Mouse (Mus musculus) heart, embryonic 15.5 days (tissue): ENCODE data around the gene Nktr. TPM values are rescaled to one million over a fixed set of nuclear protein-coding genes. Genes with fewer than 3 reads are reported as not detected.

Experiments used
- ATAC-seq: fragments of 200-750 bp; cut with Nextera tagmentation; replicated peaks from 2 replicates; pipeline ENCODE4 v1.8.0; 2017; ENCODE audit warnings: low read depth, moderate TSS enrichment; ENCODE audit not compliant: insufficient number of reproducible peaks, insufficient read depth, low FRiP score
- H3K27ac ChIP-seq: fragments of 300-500 bp; sonication (generic); 2 replicates; pipeline ENCODE4 v1.5.1; 2015; ENCODE audit warnings: mild to moderate bottlenecking, inconsistent platforms
- H3K27me3 ChIP-seq: fragments of 300-500 bp; sonication (generic); 2 replicates; pipeline ENCODE4 v1.6.1; 2015; ENCODE audit warnings: inconsistent platforms
- H3K36me3 ChIP-seq: fragments of 300-500 bp; sonication (generic); 2 replicates; pipeline ENCODE4 v1.6.1; 2015; ENCODE audit warnings: mild to moderate bottlenecking, inconsistent platforms
- H3K4me1 ChIP-seq: fragments of 300-500 bp; sonication (generic); replicated peaks from 2 replicates; pipeline ENCODE4 v1.6.1; 2015; ENCODE audit warnings: inconsistent platforms
- H3K4me2 ChIP-seq: fragments of 300-500 bp; sonication (generic); 2 replicates; pipeline ENCODE4 v1.6.1; 2015; ENCODE audit warnings: inconsistent platforms, mild to moderate bottlenecking, moderate library complexity
- H3K4me3 ChIP-seq: fragments of 300-500 bp; sonication (generic); 2 replicates; pipeline ENCODE4 v1.5.1; 2015; ENCODE audit warnings: mild to moderate bottlenecking, inconsistent platforms
- H3K9ac ChIP-seq: fragments of 300-500 bp; sonication (generic); 2 replicates; pipeline ENCODE4 v1.6.1; 2015; ENCODE audit warnings: mild to moderate bottlenecking, inconsistent platforms
- H3K9me3 ChIP-seq: fragments of 300-500 bp; sonication (generic); replicated peaks from 2 replicates; pipeline ENCODE4 v1.6.1; 2016; ENCODE audit warnings: inconsistent platforms
- WGBS: fragments of 180-500 bp; shearing (Covaris S2); methylation state at CpG from one replicate; pipeline ENCODE4 v1.1.7; 2015; ENCODE audit warnings: mixed read lengths; 5-methylcytosine and 5-hydroxymethylcytosine counted together
- polyA plus RNA-seq: library from polyadenylated mRNA; unstranded; fragments of >200 nt; fragmentation: Nextera tagmentation; extraction: Ambion mirVana; gene quantifications from 2 replicates; pipeline ENCODE4 v1.2.1, GENCODE M21; 2015

Gene Nktr
- polyA plus RNA-seq, 1 experiment from 2014 or later: 46.0 TPM

DNA sequence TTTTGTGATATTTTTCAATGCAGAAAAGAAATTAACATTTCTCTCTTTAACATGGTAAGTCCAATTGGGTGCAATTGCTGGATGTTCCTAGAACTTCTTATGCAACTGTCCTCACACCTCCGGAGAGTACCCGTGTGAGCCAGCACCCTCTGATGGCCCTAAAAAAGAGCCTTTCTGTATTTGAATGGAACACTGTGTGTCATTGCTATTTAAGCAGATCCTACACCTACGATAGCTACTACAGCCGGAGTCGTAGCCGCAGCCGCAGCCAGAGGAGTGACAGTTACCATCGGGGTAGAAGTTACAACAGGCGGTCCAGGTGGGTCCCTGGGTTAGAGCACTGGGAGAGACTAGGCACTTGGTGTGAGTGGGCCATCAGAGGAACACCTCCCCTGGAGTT, 33.8 kb downstream of the Nktr start:
- H3K36me3 ChIP-seq: peaks cover 83% of the 10 kb centered on the region
- ATAC-seq: no peak
- no peaks in the 10 kb centered on the region for H3K27me3 ChIP-seq
- H3K9ac ChIP-seq: no peak overlapping the region
- peaks cover 4% of the 10 kb centered on the region; the same call in 1 of the 2 replicates for H3K4me1 ChIP-seq
- no peak overlapping the region for H3K27ac ChIP-seq
- H3K4me3 ChIP-seq: no peak overlapping the region
- WGBS: 95% methylated on average over 9 of the region's 9 CpGs
- no peak overlapping the region for H3K4me2 ChIP-seq
- no peaks in the 10 kb centered on the region for H3K9me3 ChIP-seq

GRCm38 (mm10) chr9:121754624-121755023, 35.7 kb downstream of the Nktr start:
- peaks cover 18% of the 10 kb centered on the region for H3K4me1 ChIP-seq

DNA sequence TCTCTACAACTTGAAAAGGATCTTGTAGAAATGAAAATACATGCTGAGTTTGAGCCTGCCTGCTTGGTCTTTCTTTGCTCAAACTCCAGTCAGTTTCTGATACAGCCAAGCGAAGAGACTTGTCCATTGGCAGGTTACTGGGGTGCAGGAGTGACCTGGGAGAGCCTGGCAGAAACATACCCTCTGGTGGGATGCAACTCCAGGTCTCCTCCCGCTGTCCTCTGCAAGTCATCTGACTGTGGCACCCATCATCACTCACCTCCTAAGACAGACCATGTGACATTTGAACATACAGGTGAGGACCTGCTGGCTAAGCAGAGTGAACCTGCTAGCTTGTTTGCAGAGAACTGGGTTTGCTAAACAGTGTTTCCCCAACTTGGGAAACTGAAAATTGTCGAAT, 37.8 kb downstream of the Nktr start:
- H3K27ac ChIP-seq: no peak overlapping the region
- H3K36me3 ChIP-seq: peaks cover 43% of the 10 kb centered on the region
- WGBS: 80% methylated on average over 3 of the region's 3 CpGs
- ATAC-seq: no peak
- peaks cover 33% of the 10 kb centered on the region for H3K4me1 ChIP-seq
- no peak overlapping the region for H3K4me3 ChIP-seq
- H3K4me2 ChIP-seq: no peak overlapping the region
- no peaks in the 10 kb centered on the region for H3K27me3 ChIP-seq
- H3K9ac ChIP-seq: no peak overlapping the region
- no peaks in the 10 kb centered on the region for H3K9me3 ChIP-seq

More at GRCm38 (mm10) chr9:121754624-121755023, 35.7 kb downstream of the Nktr start:
- Histone ChIP-seq H3K4me2 (no peak overlapping the region), H3K27me3 (no peaks in the 10 kb centered on the region), H3K27ac (no peak overlapping the region), H3K9me3 (no peaks in the 10 kb centered on the region), H3K36me3 (peaks cover 65% of the 10 kb centered on the region), H3K4me3 (no peak overlapping the region), H3K9ac (no peak overlapping the region)
- no peak for ATAC-seq
- WGBS: 92% methylated on average over 3 of the region's 3 CpGs

GRCm38 (mm10) chr9:121757432-121757831, 38.5 kb downstream of the Nktr start:
- WGBS: 38% methylated on average over 3 of the region's 3 CpGs
- no peak overlapping the region for H3K4me2 ChIP-seq
- no peak overlapping the region for H3K4me3 ChIP-seq
- no peak for ATAC-seq
- H3K9ac ChIP-seq: no peak overlapping the region
- peaks cover 37% of the 10 kb centered on the region for H3K36me3 ChIP-seq
- H3K4me1 ChIP-seq: peaks cover 39% of the 10 kb centered on the region
- H3K27ac ChIP-seq: no peak overlapping the region
- H3K27me3 ChIP-seq: no peaks in the 10 kb centered on the region
- no peaks in the 10 kb centered on the region for H3K9me3 ChIP-seq

- H3K27ac ChIP-seq: peak overlapping the region; percentile 96
- H3K36me3 ChIP-seq: peaks cover 37% of the 10 kb centered on the region
- peak overlapping the region; percentile 91 for H3K4me3 ChIP-seq
- H3K27me3 ChIP-seq: no peaks in the 10 kb centered on the region
- peak overlapping the region; percentile 96 for H3K9ac ChIP-seq
- ATAC-seq: no peak
- H3K9me3 ChIP-seq: no peaks in the 10 kb centered on the region
- 54% methylated on average over 10 of the region's 10 CpGs for WGBS
- peaks cover 39% of the 10 kb centered on the region for H3K4me1 ChIP-seq
- peak overlapping the region; percentile 79 for H3K4me2 ChIP-seq
These were observed 39.2 kb downstream of the Nktr start for GRCm38 (mm10) chr9:121757835-121758814.

GRCm38 (mm10) chr9:121759091-121760081, 40.4 kb downstream of the Nktr start, which contains the start of gene Zfp651:
TSS of gene Zfp651 (plus strand) at chr9:121759330.
- under 1% methylated on average over 97 of the region's 97 CpGs for WGBS
- Histone ChIP-seq H3K4me2 (peak within 1 kb of the TSS; percentile 79), H3K9me3 (no peaks in the 10 kb centered on the region), H3K27ac (peak within 1 kb of the TSS; percentile 96), H3K27me3 (no peaks in the 10 kb centered on the region), H3K9ac (peak within 1 kb of the TSS; percentile 96), H3K4me3 (peak within 1 kb of the TSS; percentile 91), H3K4me1 (peaks cover 44% of the 10 kb centered on the region), H3K36me3 (peaks cover 38% of the 10 kb centered on the region)
- ATAC-seq: peak; percentile 79

GRCm38 (mm10) chr9:121760271-121761090, 41.5 kb downstream of the Nktr start:
- Histone ChIP-seq H3K4me1 (peaks cover 47% of the 10 kb centered on the region), H3K4me2 (peak overlapping the region; percentile 79), H3K9me3 (no peaks in the 10 kb centered on the region), H3K36me3 (peaks cover 37% of the 10 kb centered on the region), H3K9ac (peak overlapping the region; percentile 96), H3K4me3 (peak overlapping the region; percentile 91), H3K27ac (peak overlapping the region; percentile 96), H3K27me3 (no peaks in the 10 kb centered on the region)
- WGBS: 2% methylated on average over 42 of the region's 43 CpGs
- ATAC-seq: peak; percentile 75

- H3K36me3 ChIP-seq: peaks cover 37% of the 10 kb centered on the region
- H3K27ac ChIP-seq: peak overlapping the region; percentile 96
- H3K4me2 ChIP-seq: peak overlapping the region; percentile 79
These were observed 42.2 kb downstream of the Nktr start for GRCm38 (mm10) chr9:121761091-121761665.

DNA sequence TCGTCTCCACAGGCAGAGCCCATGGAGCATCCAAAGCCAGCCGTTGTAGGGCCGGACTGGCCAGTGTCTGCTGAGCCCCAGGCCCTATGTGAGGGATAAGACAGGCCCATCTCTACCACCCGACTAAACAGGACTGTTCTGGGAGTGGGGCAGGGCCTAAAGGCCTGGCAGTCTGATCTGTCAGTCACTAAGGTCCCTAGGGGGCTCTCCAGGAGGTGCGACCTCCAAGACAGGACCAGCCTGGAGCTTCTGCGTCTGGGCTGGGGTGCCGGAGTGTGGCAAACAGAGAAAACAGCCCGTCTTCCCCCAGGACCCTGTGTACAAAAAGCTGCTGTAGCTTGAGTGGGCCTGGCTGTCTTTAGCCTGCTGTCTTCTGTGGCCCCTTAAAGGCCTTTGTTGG, 42.8 kb downstream of the Nktr start:
- peaks cover 40% of the 10 kb centered on the region for H3K36me3 ChIP-seq
- no peak for ATAC-seq
- 63% methylated on average over 8 of the region's 8 CpGs for WGBS
- H3K27ac ChIP-seq: no peak overlapping the region
- no peak overlapping the region for H3K4me3 ChIP-seq
- H3K9ac ChIP-seq: 0 out of 2 replicates have a peak overlapping the region, but pooled peaks have one; percentile 0
- H3K9me3 ChIP-seq: no peaks in the 10 kb centered on the region
- H3K27me3 ChIP-seq: no peaks in the 10 kb centered on the region
- peaks cover 47% of the 10 kb centered on the region for H3K4me1 ChIP-seq
- no peak overlapping the region for H3K4me2 ChIP-seq

More at GRCm38 (mm10) chr9:121761091-121761665, 42.2 kb downstream of the Nktr start:
- no peak for ATAC-seq
- peak overlapping the region; percentile 91 for H3K4me3 ChIP-seq
- H3K4me1 ChIP-seq: peaks cover 47% of the 10 kb centered on the region
- no peaks in the 10 kb centered on the region for H3K9me3 ChIP-seq
- H3K27me3 ChIP-seq: no peaks in the 10 kb centered on the region
- 65% methylated on average over 10 of the region's 10 CpGs for WGBS
- H3K9ac ChIP-seq: peak overlapping the region; percentile 96

DNA sequence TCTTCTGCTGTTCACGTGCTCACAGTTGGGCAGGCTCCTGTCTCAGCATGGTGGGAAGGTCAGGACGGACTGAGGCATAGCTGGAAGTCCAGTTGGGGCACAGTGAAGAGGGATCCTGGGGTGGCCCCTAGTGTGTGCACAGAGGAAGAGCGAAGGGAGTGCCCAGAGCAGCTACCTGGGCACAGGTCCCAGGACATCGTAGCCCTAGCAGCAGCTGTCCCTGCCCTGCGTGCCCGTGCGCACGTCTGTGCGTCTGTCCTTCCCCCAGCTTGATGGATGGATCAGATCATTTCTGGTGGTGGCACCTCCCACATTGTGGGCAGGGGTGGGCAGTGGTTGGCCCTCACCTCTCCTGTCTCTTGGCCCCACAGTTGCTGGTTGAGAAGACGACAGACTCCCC, 43.3 kb downstream of the Nktr start:
- H3K27ac ChIP-seq: no peak overlapping the region
- WGBS: 85% methylated on average over 10 of the region's 10 CpGs
- peaks cover 47% of the 10 kb centered on the region for H3K4me1 ChIP-seq
- no peak overlapping the region for H3K4me3 ChIP-seq
- peaks cover 44% of the 10 kb centered on the region for H3K36me3 ChIP-seq
- no peaks in the 10 kb centered on the region for H3K9me3 ChIP-seq
- ATAC-seq: no peak
- no peaks in the 10 kb centered on the region for H3K27me3 ChIP-seq
- H3K4me2 ChIP-seq: no peak overlapping the region
- H3K9ac ChIP-seq: 0 out of 2 replicates have a peak overlapping the region, but pooled peaks have one; percentile 0
